In the genomic region with DNA sequence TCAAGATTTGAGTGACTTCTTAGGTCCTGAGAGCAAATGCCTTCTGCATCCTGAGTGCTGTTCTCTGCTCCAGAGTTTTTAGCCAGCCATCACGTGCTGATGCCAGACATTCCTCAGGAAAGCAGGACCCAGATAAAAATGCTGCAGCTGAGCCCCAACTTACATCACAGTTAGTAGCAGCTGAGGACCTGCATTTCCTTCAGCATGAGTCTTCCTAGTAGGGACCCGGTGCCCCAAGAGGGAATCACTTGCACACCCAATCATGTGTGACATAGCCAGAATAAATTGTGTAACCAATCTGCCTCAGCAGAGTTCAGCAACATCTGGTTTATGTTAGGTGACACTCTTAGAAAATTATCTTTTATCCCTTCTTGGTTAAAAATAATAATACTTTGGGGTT, we compare ENCODE assay signal across 11 mouse cellular contexts. TPM values are rescaled to one million over a fixed set of nuclear protein-coding genes. Genes with fewer than 3 reads are reported as not detected.
DNase-seq lines count a peak whose midpoint lies in the region; ATAC-seq lines count a peak whose summit lies in the region.
"Had no signal": no experiment of that assay in that cellular context is flagged by ENCODE, and none has a peak within 500 bp of the region (broad histone marks: within the 10 kb centered on the region; RNA-seq: fewer than 3 reads in every experiment).

No protein-coding gene starts in this region.

- intact Hi-C loops in heart, postnatal 25 days (cut with DNase I), result no loop called here

- H3K4me2 ChIP-seq in embryonic facial prominence, embryonic 12.5 days (replicated peaks), result no peak overlapping the region
- H3K4me2 ChIP-seq: hindbrain, embryonic 12.5 days had no signal

- no peak for ATAC-seq in embryonic facial prominence, embryonic 12.5 days (ENCODE audit: insufficient number of reproducible peaks, insufficient read depth, low FRiP score, low TSS enrichment)

- peaks cover 9% of the 10 kb centered on the region; the same call in 1 of the 2 replicates for H3K4me1 ChIP-seq in embryonic facial prominence, embryonic 12.5 days
- H3K4me1 ChIP-seq: hindbrain, embryonic 12.5 days had no signal

- no peaks in the 10 kb centered on the region; the same call in 1 of the 2 replicates for H3K27me3 ChIP-seq in embryonic facial prominence, embryonic 12.5 days
- H3K27me3 ChIP-seq: hindbrain, embryonic 12.5 days had no signal

- H3K36me3 ChIP-seq in embryonic facial prominence, embryonic 12.5 days, result no peaks in the 10 kb centered on the region
- H3K36me3 ChIP-seq: hindbrain, embryonic 12.5 days had no signal

- H3K9me3 ChIP-seq in embryonic facial prominence, embryonic 12.5 days, result no peaks in the 10 kb centered on the region
- H3K9me3 ChIP-seq: hindbrain, embryonic 12.5 days had no signal

- H3K27ac ChIP-seq in embryonic facial prominence, embryonic 12.5 days, result 0 out of 2 replicates have a peak overlapping the region, but pooled peaks have one; percentile 46
- H3K27ac ChIP-seq: hindbrain, embryonic 12.5 days; stomach, postnatal 0 days had no signal

- 21% methylated on average over 2 of the region's 2 CpGs for WGBS in embryonic facial prominence, embryonic 12.5 days

- H3K4me3 ChIP-seq in embryonic facial prominence, embryonic 12.5 days, result no peak overlapping the region
- H3K4me3 ChIP-seq: hindbrain, embryonic 12.5 days had no signal

- no peak overlapping the region for H3K9ac ChIP-seq in embryonic facial prominence, embryonic 12.5 days
- H3K9ac ChIP-seq: hindbrain, embryonic 12.5 days had no signal

- peak; percentile 5 for DNase-seq in embryo, embryonic 10 days (ENCODE audit: low spot score)
- peak; percentile 18 for DNase-seq in heart, postnatal 25 days (ENCODE audit: low spot score)
- DNase-seq in lung, postnatal 36 days, result peak; percentile 20
- DNase-seq in thymus, postnatal 0 days (ENCODE audit: low spot score), result no peak
- DNase-seq in cerebellum, postnatal 10 days, result no peak
- no peak for DNase-seq in adrenal gland, adult 18-20 months (ENCODE audit: low spot score in 2 of 2)
- DNase-seq: kidney, postnatal 4 days; right cerebral cortex, postnatal 14 days had no signal

RNA-seq across cellular contexts. Expression of gene Bace2, which starts 34.7 kb away (rescaled TPM):
- polyA plus RNA-seq in embryonic facial prominence, embryonic 12.5 days (2016; fragmentation: Nextera tagmentation; extraction: Ambion mirVana), result 7.2 and 8.3 TPM in 2 replicates
- total RNA-seq in heart, postnatal 25 days (2021), result 10 to 100 TPM; 14.7 to 18.6 TPM
- polyA plus RNA-seq in thymus, postnatal 0 days (2015; fragmentation: Nextera tagmentation; extraction: Ambion mirVana), result 3.2 and 4.9 TPM in 2 replicates
- 10 to 100 TPM; 14.9 to 22.3 TPM for total RNA-seq in adrenal gland, adult 18-20 months (2021)

Comparison
In these comparisons a context has a peak if more than half of its experiments do, and no peak if none do; other contexts are left out.
1. DNase-seq: peak in embryo, embryonic 10 days (single experiment), heart, postnatal 25 days (single experiment) and lung, postnatal 36 days (single experiment); none in thymus, postnatal 0 days (single experiment), cerebellum, postnatal 10 days (0 of 2) and adrenal gland, adult 18-20 months (0 of 2).